Mouse (Mus musculus): ENCODE measurements around the gene Gm11060. TPM values are rescaled to one million over a fixed set of nuclear protein-coding genes. Genes with fewer than 3 reads are reported as not detected.
A peak's percentile ranks its signal among the peaks of the same experiment; 100 is the strongest.

Gm11060 gene
- polyA plus RNA-seq, 2 experiments: not detected

- 22% methylated on average over 7 of the region's 7 CpGs for WGBS
- ATAC-seq (ENCODE audit: low FRiP score, low read depth): peak; percentile 76
- H3K27ac ChIP-seq (replicated peaks; ENCODE audit: low read depth, low read length): no peak overlapping the region
These were observed 2.0 kb upstream of the Gm11060 start for GRCm38 (mm10) chr2:105089581-105090508.

GRCm38 (mm10) chr2:105090991-105091390 is 827 bp upstream of the Gm11060 start:
- ATAC-seq (ENCODE audit: low FRiP score, low read depth) (no peak), DNase-seq (ENCODE audit: low spot score) (no peak)
- H3K27me3 ChIP-seq (ENCODE audit: control insufficient read depth, insufficient read depth, low read length): no peaks in the 10 kb centered on the region
- H3K9me3 ChIP-seq (ENCODE audit: control insufficient read depth, low read length): no peaks in the 10 kb centered on the region
- H3K9ac ChIP-seq (ENCODE audit: low read depth, low read length, severe bottlenecking): no peak overlapping the region
- no peak overlapping the region for H3K4me2 ChIP-seq (replicated peaks; ENCODE audit: low read depth, low read length, severe bottlenecking)
- no peak for TF ChIP-seq POLR2A (IDR thresholded peaks at IDR 0.05; ENCODE audit: borderline replicate concordance, extremely low read depth, insufficient read depth, insufficient read length)
- no peaks in the 10 kb centered on the region for H3K36me3 ChIP-seq (ENCODE audit: control insufficient read depth, insufficient read depth, low read length)
- peaks cover 22% of the 10 kb centered on the region for H3K4me1 ChIP-seq (ENCODE audit: control insufficient read depth, insufficient read depth, low read length)
- H3K27ac ChIP-seq (replicated peaks; ENCODE audit: low read depth, low read length): no peak overlapping the region
- no peak overlapping the region for H3K4me3 ChIP-seq (replicated peaks; ENCODE audit: low read length)
- 74% methylated on average over 5 of the region's 5 CpGs for WGBS

More at GRCm38 (mm10) chr2:105089581-105090508, 2.0 kb upstream of the Gm11060 start:
- H3K4me1 ChIP-seq (ENCODE audit: control insufficient read depth, insufficient read depth, low read length): peaks cover 22% of the 10 kb centered on the region
- H3K9ac ChIP-seq (ENCODE audit: low read depth, low read length, severe bottlenecking): no peak overlapping the region
- peak; percentile 91 for DNase-seq (ENCODE audit: low spot score)
- TF ChIP-seq POLR2A (IDR thresholded peaks at IDR 0.05; ENCODE audit: borderline replicate concordance, extremely low read depth, insufficient read depth, insufficient read length): no peak
- H3K27me3 ChIP-seq (ENCODE audit: control insufficient read depth, insufficient read depth, low read length): no peaks in the 10 kb centered on the region
- H3K4me3 ChIP-seq (replicated peaks; ENCODE audit: low read length): no peak overlapping the region
- no peaks in the 10 kb centered on the region for H3K9me3 ChIP-seq (ENCODE audit: control insufficient read depth, low read length)
- H3K36me3 ChIP-seq (ENCODE audit: control insufficient read depth, insufficient read depth, low read length): no peaks in the 10 kb centered on the region
- no peak overlapping the region for H3K4me2 ChIP-seq (replicated peaks; ENCODE audit: low read depth, low read length, severe bottlenecking)

DNA sequence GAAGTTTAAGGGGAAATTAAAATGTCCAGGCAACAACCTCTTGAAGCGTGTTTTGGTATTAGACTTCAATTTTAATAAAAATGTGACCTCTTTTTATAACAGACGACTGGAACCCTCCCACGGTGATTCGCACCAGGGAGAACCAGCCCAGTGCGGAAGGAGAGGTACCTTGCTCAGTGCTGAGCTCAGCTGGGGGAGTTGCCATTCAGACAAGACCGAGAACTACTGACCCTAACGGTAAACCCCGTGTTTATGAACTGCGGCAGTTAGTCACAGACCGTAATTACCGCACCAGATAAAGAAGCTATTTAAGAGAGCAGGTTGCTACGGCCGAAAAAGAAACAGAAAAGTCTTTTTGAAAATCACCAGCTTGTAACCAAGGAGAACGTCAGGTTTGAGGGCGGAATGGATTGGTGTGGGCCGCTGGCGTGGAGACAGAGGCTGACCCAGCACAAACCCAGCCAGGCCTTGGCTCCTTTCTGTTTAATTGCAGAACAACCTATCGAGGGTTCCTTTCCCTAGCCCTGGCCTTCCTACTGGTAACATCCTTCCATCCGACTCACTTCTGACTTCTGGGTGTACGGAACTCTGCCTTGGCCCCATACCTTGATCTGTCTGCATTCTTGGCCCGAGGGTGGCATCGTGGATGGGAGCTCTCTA is 5.6 kb downstream of the Gm11060 start:
- WGBS: 80% methylated on average over 22 of the region's 22 CpGs
- H3K36me3 ChIP-seq (ENCODE audit: control insufficient read depth, insufficient read depth, low read length): no peaks in the 10 kb centered on the region
- H3K27me3 ChIP-seq (ENCODE audit: control insufficient read depth, insufficient read depth, low read length): no peaks in the 10 kb centered on the region
- TF ChIP-seq POLR2A (IDR thresholded peaks at IDR 0.05; ENCODE audit: borderline replicate concordance, extremely low read depth, insufficient read depth, insufficient read length): no peak
- no peaks in the 10 kb centered on the region for H3K4me1 ChIP-seq (ENCODE audit: control insufficient read depth, insufficient read depth, low read length)
- ATAC-seq (ENCODE audit: low FRiP score, low read depth) (no peak), DNase-seq (ENCODE audit: low spot score) (no peak)
- H3K4me2 ChIP-seq (replicated peaks; ENCODE audit: low read depth, low read length, severe bottlenecking): no peak overlapping the region
- H3K9ac ChIP-seq (ENCODE audit: low read depth, low read length, severe bottlenecking): no peak overlapping the region
- H3K27ac ChIP-seq (replicated peaks; ENCODE audit: low read depth, low read length): no peak overlapping the region
- H3K4me3 ChIP-seq (replicated peaks; ENCODE audit: low read length): no peak overlapping the region
- H3K9me3 ChIP-seq (ENCODE audit: control insufficient read depth, low read length): no peaks in the 10 kb centered on the region

DNA sequence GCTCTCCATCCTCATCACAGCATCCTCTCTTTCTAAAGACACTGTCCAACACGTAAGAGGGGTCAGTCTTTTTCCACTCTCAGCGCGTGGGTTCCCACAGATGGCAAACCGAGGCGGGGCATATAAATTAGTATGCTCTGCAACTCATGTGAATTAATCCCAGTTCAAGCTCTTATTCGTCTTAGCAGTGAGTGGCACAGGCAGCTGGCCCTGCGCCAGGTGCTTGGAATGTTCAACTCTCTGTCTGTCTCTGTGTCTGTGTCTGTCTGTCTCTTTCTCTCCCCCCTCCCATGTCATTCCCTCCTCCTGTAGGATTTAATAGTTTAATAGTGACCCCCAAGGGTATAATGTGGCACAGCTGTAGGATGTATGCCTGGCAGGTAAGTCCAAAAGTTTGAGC is 7.6 kb downstream of the Gm11060 start:
- H3K9me3 ChIP-seq (ENCODE audit: control insufficient read depth, low read length): no peaks in the 10 kb centered on the region
- no peaks in the 10 kb centered on the region for H3K27me3 ChIP-seq (ENCODE audit: control insufficient read depth, insufficient read depth, low read length)
- DNase-seq (ENCODE audit: low spot score) (no peak), ATAC-seq (ENCODE audit: low FRiP score, low read depth) (no peak)
- no peak overlapping the region for H3K9ac ChIP-seq (ENCODE audit: low read depth, low read length, severe bottlenecking)
- H3K4me3 ChIP-seq (replicated peaks; ENCODE audit: low read length): no peak overlapping the region
- no peak overlapping the region for H3K4me2 ChIP-seq (replicated peaks; ENCODE audit: low read depth, low read length, severe bottlenecking)
- no peak overlapping the region for H3K27ac ChIP-seq (replicated peaks; ENCODE audit: low read depth, low read length)
- H3K4me1 ChIP-seq (ENCODE audit: control insufficient read depth, insufficient read depth, low read length): no peaks in the 10 kb centered on the region
- 72% methylated on average over 7 of the region's 7 CpGs for whole genome bisulfite sequencing
- H3K36me3 ChIP-seq (ENCODE audit: control insufficient read depth, insufficient read depth, low read length): no peaks in the 10 kb centered on the region
- TF ChIP-seq POLR2A (IDR thresholded peaks at IDR 0.05; ENCODE audit: borderline replicate concordance, extremely low read depth, insufficient read depth, insufficient read length): no peak

DNA sequence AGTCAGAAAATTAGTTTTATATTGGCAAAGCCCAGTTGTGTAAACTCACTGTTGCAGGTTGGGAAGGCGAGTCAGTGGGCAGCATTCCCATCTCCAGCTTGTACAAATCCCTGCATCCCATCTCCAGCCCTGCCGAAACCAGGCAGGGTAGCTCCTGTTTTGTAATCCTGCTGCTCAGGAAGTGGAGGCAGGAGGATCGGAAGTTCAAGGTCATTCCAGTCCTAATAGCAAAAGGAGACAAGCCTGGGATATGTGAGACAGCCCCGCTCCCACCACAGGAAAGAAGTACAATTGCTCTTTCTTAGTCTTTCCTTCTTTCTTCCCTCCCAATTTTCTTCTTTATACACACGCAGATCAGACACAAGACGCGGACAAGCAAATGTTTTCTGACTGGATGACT is 8.7 kb downstream of the Gm11060 start:
- Histone ChIP-seq H3K27me3 (ENCODE audit: control insufficient read depth, insufficient read depth, low read length) (no peaks in the 10 kb centered on the region), H3K9me3 (ENCODE audit: control insufficient read depth, low read length) (no peaks in the 10 kb centered on the region)
- WGBS: 67% methylated on average over 7 of the region's 7 CpGs

More for the DNA sequence above, 8.7 kb downstream of the Gm11060 start:
- no peak overlapping the region for H3K9ac ChIP-seq (ENCODE audit: low read depth, low read length, severe bottlenecking)
- no peak overlapping the region for H3K4me3 ChIP-seq (replicated peaks; ENCODE audit: low read length)
- H3K4me1 ChIP-seq (ENCODE audit: control insufficient read depth, insufficient read depth, low read length): no peaks in the 10 kb centered on the region
- ATAC-seq (ENCODE audit: low FRiP score, low read depth) (no peak), DNase-seq (ENCODE audit: low spot score) (no peak)
- TF ChIP-seq POLR2A (IDR thresholded peaks at IDR 0.05; ENCODE audit: borderline replicate concordance, extremely low read depth, insufficient read depth, insufficient read length): no peak
- H3K36me3 ChIP-seq (ENCODE audit: control insufficient read depth, insufficient read depth, low read length): no peaks in the 10 kb centered on the region
- H3K27ac ChIP-seq (replicated peaks; ENCODE audit: low read depth, low read length): no peak overlapping the region
- no peak overlapping the region for H3K4me2 ChIP-seq (replicated peaks; ENCODE audit: low read depth, low read length, severe bottlenecking)

Data from limb, embryonic 14.5 days (tissue).